Mouse (Mus musculus) cortical plate, adult 2 months (tissue): ENCODE results near the gene Patj.
"Not testable (repeated sequence)": the region's sequence is repeated elsewhere in the genome, so short reads cannot be mapped to it uniquely, and the experiment has no call there.

Experiments used
- CTCF ChIP-seq: fragments of 200-500 bp; IDR thresholded peaks from 2 replicates; pipeline ENCODE4 v1.5.1; 2011; ENCODE audit warnings: mild to moderate bottlenecking, control low read depth, low read length; ENCODE audit not compliant: insufficient read depth; ENCODE audit errors: extremely low read depth
- POLR2A ChIP-seq: fragments of 200-500 bp; IDR thresholded peaks from 2 replicates; pipeline ENCODE4 v1.6.1; 2011; ENCODE audit warnings: mild to moderate bottlenecking, low read length, control low read depth; ENCODE audit not compliant: insufficient read depth; ENCODE audit errors: extremely low read depth

DNA sequence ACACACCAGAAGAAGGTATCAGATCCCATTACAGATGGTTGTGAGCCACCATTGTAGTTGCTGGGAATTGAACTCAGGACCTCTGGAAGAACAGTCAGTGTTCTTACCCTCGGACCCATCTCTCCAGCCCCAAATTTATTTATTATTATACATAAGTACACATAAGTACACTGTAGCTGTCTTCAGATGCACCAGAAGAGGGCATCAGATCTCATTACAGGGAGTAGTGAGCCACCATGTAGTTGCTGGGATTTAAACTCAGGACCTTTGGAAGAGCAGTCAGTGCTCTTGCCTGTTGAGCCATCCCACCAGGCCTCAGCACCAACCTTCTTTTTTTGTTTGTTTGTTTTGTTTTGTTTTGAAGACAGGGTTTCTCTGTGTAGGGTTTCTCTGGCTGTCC is 329.1 kb downstream of the Patj start:
- not testable (repeated sequence) for TF ChIP-seq CTCF, POLR2A
